Mouse (Mus musculus) bone marrow, adult 2 months (tissue): Measurements from ENCODE around the gene Cacybp.

ENCODE experiments used
- CTCF ChIP-seq: fragments of 200-500 bp; IDR thresholded peaks from 2 replicates; pipeline ENCODE4 v1.5.1; 2011; ENCODE audit warnings: low read length, control low read depth; ENCODE audit not compliant: control insufficient read depth, insufficient read depth
- POLR2A ChIP-seq: fragments of 200-500 bp; IDR thresholded peaks from 2 replicates; pipeline ENCODE4 v1.6.1; 2011; ENCODE audit warnings: low read depth, mild to moderate bottlenecking, control low read depth, low read length, borderline replicate concordance; ENCODE audit not compliant: control insufficient read depth

DNA sequence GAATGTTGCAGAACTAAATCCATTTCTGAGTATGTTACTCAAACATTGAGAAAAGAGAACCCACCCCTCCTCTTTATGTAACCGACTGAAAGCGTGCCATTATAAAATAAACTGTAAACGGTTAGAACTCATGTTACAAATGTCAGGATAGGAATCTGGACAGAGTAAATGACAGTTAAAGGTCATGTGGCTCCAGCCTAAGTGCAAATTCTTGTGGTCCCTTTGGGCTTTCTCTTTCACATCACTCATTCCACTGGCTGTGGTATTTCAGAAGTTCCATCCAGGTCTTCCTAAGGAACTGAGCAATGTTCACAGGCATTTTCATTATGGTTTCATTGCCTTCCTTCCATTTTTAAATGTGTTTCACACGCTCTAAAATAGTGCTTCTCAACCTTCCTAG is 49.7 kb upstream of the Cacybp start:
- TF ChIP-seq POLR2A = no peak
- no peak for TF ChIP-seq CTCF
